Comparison of ENCODE assay signal across 12 mouse cellular contexts in genomic region chr1:172590385-172590784, GRCm38 (mm10). TPM values are rescaled to one million over a fixed set of nuclear protein-coding genes. Genes with fewer than 3 reads are reported as not detected.
DNase-seq lines count a peak whose midpoint lies in the region; ATAC-seq lines count a peak whose summit lies in the region.
"Had no signal": no experiment of that assay in that cellular context is flagged by ENCODE, and none has a peak within 500 bp of the region (broad histone marks: within the 10 kb centered on the region; RNA-seq: fewer than 3 reads in every experiment).

Gene Slamf8 (minus strand): TSS chr1:172590568.

- no peak within 1 kb of the TSS for H3K4me3 ChIP-seq in forebrain, embryonic 11.5 days (ENCODE audit: low read depth, low read length)
- H3K4me3 ChIP-seq: embryonic facial prominence, embryonic 13.5 days had no signal

- ATAC-seq in frontal cortex, adult (ENCODE audit: low TSS enrichment) = peak; percentile 50
- ATAC-seq in forebrain, embryonic 11.5 days (replicated peaks; ENCODE audit: low FRiP score) = no peak

- no peak within 1 kb of the TSS for H3K9ac ChIP-seq in forebrain, embryonic 11.5 days (ENCODE audit: low read length)
- H3K9ac ChIP-seq: embryonic facial prominence, embryonic 13.5 days; hindbrain, embryonic 14.5 days had no signal

- H3K4me1 ChIP-seq in forebrain, embryonic 11.5 days (replicated peaks; ENCODE audit: control insufficient read depth, insufficient read depth, low read length) = no peaks in the 10 kb centered on the region; the same call in 1 of the 2 replicates

- no peaks in the 10 kb centered on the region for H3K9me3 ChIP-seq in forebrain, embryonic 11.5 days (ENCODE audit: control insufficient read depth, low read length)
- H3K9me3 ChIP-seq: embryonic facial prominence, embryonic 13.5 days had no signal

- intact Hi-C loops in heart, postnatal 14 days (cut with DNase I) = no loop called here

- DNase-seq in frontal cortex, postnatal 25 days (ENCODE audit: low spot score in 2 of 2) = no peak
- peak; percentile 21 for DNase-seq in right cerebral cortex, postnatal 14 days
- no peak for DNase-seq in right cerebral cortex, postnatal 4 days
- peak; percentile 22 to 45 for DNase-seq in heart, postnatal 14 days
- peak; percentile 5 for DNase-seq in naive thymus-derived CD4-positive, alpha-beta T cell, adult 2 months (ENCODE audit: low read depth)
- DNase-seq in forebrain, embryonic 11.5 days (ENCODE audit: low spot score) = no peak
- DNase-seq in thymus, adult 18-20 months = no peak
- DNase-seq: thymus, postnatal 14 days had no signal

- no peaks in the 10 kb centered on the region for H3K36me3 ChIP-seq in forebrain, embryonic 11.5 days (ENCODE audit: control insufficient read depth, insufficient read depth, low read length)
- H3K36me3 ChIP-seq: embryonic facial prominence, embryonic 13.5 days had no signal

- no peaks in the 10 kb centered on the region for H3K27me3 ChIP-seq in forebrain, embryonic 11.5 days (ENCODE audit: control insufficient read depth, insufficient read depth, low read length)

- H3K4me2 ChIP-seq in forebrain, embryonic 11.5 days (ENCODE audit: low read depth, low read length, severe bottlenecking) = no peak within 1 kb of the TSS
- H3K4me2 ChIP-seq: embryonic facial prominence, embryonic 13.5 days; hindbrain, embryonic 14.5 days had no signal

- no peak within 1 kb of the TSS for H3K27ac ChIP-seq in forebrain, embryonic 11.5 days (ENCODE audit: low read depth, low read length)
- H3K27ac ChIP-seq: embryonic facial prominence, embryonic 13.5 days; hindbrain, embryonic 14.5 days had no signal

- WGBS in forebrain, embryonic 11.5 days = 87% methylated on average over 7 of the region's 7 CpGs

RNA-seq across cellular contexts. Expression of gene Slamf8, which starts in this region (rescaled TPM):
- under 1 TPM in 1 of 2 experiments, not detected in 1; 0.17 TPM for total RNA-seq in heart, postnatal 14 days (2021)
- polyA plus RNA-seq in forebrain, embryonic 11.5 days (2014; fragmentation: Nextera tagmentation; extraction: Ambion mirVana) = not detected in 2 replicates
- polyA plus RNA-seq: hindbrain, embryonic 14.5 days; neural tube, embryonic 11.5 days had no signal

Comparison
In these comparisons a context has a peak if more than half of its experiments do, and no peak if none do; other contexts are left out.
1. DNase-seq: peak in right cerebral cortex, postnatal 14 days (single experiment) and naive thymus-derived CD4-positive, alpha-beta T cell, adult 2 months (single experiment); none in frontal cortex, postnatal 25 days (0 of 2), right cerebral cortex, postnatal 4 days (single experiment), forebrain, embryonic 11.5 days (single experiment) and thymus, adult 18-20 months (0 of 2).
2. Peak in DNase-seq in heart, postnatal 14 days; RNA of the gene not detected or under 1 TPM.